Mouse (Mus musculus) adrenal gland, postnatal 4 days (tissue): ENCODE results near the gene Narf. TPM values are rescaled to one million over a fixed set of nuclear protein-coding genes. Genes with fewer than 3 reads are reported as not detected.
A peak's percentile ranks its signal among the peaks of the same experiment; 100 is the strongest.

ENCODE experiments used
- DNase-seq, 2 experiments: peaks; one replicate each; pipeline ENCODE4 v3.0.0; 2021 to 2022; ENCODE audit warnings: low spot score in 2 of 2, mixed read lengths in 2 of 2
- total RNA-seq, 2 experiments: library from RNA; stranded (reverse); gene quantifications; 2 replicates each; pipeline ENCODE4 v1.2.3; 2021

Gene Narf
- total RNA-seq, 2 experiments from 2014 or later = 28.4 to 36.2 TPM

DNA sequence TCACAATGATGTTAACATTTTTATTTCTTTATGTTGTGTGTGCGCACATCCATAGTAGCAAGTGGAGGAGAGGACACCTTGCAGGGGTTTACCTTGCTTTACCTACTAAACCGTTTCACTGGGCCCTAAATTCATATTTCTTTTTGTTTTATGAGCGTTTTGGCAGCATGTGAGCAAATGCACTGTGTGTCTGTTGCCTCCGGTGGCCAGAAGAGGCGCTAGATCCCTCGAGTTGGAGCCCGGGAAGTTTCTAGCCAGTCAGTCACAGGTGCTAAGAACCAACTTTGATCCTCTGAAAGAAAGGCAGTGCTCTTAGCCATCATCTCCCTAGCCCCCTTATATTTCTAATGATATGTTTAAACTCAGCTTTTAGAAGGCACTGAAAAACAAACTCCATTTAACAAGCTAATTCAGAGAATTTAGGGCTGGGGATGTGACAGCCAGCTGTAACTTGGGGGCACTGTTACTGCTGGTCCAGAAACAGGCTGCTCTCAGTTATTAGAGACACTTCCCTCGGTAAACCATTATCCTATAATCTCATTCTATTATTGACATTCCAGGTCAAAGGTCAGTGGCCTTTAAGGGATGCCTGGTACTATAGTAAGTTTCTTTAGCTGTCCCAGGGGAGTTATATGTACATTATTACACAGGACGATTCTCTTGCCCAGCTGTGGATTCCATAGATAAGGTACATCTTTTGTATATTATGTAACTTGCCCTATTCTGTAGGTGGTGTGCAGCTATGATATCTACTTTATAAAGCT, 1.4 kb upstream of the Narf start:
- DNase-seq = no peak

DNA sequence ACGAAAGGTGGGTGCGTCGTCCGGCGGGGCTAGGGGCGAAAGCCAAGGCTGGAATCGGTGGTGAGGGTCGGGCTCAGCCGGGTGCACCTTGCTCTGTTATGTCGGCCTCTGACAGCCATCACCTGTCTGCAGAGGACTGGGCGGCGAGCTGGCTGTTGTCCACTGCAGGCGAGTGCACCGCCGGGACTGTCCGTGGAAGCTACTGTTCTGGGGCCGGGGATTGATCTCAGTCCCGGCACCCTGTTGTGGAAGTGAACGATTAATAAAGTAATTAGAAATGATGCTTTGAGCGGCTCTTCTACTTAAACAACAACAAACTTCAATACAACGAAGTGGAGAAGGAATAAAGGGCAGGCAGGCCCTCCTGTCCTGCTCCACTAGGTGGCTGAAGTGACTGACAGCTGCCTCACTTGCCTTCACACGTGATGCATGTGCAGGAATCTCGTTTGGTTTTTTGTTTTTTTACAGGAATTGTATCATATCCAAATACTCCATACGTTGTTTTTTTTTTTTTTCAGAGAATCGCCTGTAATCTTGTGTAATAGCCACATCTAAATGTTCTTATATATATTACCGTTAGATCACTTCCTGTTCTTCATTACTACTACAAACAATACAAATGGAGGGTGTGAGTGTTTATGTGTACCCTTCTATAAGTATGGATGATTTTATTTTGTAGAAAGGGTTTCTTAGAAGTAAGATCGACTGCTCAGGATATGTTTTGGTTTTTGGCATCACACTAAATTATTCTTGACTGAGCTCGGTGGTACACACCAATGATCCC, 484 bp downstream of the Narf start:
- no peak for DNase-seq

DNA sequence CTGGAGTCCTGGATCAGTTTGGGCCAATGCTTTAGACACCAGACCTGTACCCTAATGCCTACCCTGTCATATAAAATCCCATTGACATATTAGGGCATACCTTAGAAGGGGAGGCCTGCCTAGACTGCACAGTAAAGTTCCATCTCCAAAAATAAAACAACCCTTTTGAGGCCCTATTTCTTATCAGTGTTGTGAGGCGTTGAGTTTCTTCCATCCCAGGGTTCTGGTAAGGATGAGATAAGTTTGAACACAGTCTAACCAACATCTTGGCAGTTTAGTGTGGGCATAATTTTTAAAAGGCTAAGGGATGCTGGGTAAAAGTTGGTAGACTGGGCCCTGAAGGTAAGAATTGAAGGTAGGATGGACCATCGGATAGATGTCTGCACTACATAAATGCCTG, 2.6 kb downstream of the Narf start:
- no peak for DNase-seq

DNA sequence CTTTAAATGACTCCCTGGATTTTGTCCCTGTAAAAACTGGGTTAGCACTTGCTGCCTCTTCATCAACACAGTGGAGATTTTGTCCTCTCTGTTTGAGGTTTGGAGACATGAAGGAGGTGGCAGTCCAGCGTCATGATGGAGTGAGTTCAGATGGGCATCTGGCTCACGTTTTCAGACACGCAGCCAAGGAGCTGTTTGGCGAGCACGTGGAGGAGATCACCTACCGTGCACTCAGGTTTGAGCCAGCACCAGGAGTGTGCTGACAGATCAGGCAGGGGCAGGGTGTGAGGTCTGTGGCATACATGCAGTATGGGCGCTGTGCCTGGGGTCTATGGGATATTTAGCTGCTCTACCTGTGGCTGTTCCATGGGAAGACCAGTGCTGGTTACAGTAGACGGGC, 13.1 kb downstream of the Narf start:
- no peak for DNase-seq

DNA sequence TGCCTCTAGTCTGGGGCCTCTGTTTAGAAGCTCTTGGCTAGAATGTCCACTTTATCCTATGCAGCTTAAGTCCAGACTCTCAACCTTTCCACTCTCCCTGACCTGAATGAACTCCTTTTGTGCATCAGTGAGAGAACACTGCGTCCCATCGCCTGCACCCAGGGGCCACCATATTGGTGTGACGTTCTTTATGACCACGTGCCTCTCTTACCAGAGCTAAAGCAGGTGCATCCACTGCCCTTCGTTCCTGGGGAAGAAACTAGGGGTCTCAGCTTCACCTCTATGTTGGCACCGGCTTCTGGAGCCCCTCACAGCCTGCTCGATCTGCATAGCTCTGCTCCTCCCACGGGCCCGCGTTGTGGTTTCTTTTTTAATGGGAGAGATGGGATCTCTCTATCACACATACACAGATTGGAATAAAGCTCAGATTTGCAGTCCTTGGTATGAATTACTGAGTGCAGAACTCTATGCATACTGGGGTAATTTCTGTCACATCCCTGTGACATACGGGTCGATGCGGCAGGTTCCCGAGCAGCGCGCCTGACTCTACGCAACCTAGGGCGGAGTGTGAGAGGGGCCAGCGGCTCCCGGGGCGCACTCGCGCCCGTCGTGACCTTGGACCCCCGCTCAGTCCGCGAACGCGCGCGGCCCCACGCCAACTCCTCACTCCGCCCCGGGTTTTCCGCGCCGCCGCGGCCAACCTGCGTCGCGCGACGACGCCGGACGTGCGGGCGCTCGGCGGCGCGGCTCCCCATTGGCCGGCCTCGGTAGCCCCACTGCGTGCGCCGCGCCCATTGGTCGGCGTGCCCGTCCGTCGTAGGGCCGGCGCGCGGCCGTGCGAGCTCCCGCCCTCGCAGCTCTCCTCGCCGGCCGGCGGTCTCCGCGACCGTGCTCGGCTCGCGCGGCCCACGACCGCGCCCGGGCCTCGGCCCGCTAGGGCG, 22.4 kb downstream of the Narf start, which contains the start of gene Foxk2:
Gene Foxk2 (plus strand): TSS at position 831 of the 941 bp plus-strand sequence.
- peak; percentile 71 to 81 for DNase-seq

DNA sequence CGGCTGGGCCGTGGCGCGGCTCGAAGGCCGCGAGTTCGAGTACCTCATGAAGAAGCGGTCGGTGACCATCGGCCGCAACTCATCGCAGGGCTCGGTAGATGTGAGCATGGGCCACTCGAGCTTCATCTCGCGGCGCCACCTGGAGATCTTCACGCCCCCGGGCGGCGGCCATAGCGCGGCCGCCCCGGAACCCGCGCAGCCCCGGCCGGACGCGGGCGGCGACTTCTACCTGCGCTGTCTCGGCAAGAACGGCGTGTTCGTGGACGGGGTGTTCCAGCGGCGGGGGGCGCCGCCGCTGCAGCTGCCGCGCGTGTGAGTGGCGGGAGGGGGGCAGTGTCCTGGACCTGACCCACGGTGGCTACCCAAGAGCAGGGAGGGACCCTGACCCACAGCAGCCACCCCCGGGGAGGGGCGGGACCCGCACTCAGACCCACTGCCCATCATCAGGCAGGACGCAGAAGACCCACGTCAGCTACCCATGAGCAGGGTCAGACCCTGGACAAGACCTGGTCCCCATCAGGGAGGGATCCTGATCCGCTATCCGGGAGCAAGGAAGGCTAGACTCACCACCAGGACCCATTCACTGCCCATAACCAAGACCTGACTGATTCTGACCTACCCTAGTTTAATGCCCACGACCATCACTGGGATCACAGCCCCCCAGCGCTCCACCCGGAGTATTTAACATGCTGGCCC, 23.3 kb downstream of the Narf start:
- DNase-seq = peak; percentile 10 to 15

DNA sequence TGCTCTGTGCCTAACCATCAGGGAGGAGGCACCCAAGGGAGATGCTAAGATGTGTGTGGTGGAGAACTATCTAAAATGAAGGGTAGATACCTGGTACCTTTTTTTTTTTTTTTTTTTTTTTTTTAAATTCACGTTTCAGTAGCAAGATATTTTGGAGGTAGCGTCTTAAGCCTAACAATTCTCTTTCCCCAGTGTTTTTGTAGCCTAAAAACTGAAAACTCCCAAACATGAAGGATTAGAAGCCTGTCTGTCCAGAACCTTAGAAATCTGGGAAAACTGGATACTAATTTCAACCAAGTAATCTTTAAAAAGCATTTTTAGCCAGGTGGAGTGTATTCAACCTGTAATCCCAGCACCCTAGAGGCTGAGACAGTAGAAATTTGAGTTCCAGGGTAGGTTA, 24.0 kb downstream of the Narf start:
- DNase-seq = no peak

DNA sequence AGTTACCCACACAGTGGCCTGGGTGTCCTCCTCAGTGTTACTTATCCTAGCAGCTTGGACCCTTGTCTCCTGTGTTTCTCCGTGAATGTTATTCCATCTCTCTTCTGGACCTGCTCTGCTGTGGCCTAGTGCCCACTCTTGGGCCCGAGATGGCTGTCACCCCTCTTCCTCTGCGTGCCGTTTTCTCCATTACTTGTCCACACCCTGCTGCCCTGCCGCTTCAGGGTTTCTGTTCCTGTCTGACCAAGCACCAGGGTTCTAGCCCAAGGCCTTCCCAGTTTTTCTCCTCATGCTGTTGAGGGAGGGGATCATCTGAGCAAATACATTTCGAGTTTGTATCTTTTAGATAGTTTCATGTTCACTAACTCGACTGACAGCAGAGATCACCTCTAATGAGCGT, 40.5 kb downstream of the Narf start:
- no peak for DNase-seq

DNA sequence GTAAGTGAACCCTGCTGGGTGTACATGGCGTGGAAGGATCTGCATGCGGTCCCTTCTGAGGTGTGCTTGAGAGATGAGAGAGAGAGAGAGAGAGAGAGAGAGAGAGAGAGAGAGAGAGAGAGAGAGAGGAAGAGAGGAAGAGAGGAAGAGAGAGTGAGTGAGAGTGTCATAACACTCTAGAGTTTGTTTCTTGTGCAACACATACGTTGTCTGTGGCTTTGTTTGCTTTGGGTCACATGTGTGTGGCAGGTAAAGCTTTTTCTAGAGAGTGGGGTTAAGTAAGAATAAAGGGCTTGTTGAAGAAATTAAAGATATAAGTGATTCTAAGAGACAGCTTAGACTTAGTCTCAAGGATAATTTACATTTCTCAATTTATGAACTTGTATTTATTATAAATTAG, 41.0 kb downstream of the Narf start:
- DNase-seq = no peak

DNA sequence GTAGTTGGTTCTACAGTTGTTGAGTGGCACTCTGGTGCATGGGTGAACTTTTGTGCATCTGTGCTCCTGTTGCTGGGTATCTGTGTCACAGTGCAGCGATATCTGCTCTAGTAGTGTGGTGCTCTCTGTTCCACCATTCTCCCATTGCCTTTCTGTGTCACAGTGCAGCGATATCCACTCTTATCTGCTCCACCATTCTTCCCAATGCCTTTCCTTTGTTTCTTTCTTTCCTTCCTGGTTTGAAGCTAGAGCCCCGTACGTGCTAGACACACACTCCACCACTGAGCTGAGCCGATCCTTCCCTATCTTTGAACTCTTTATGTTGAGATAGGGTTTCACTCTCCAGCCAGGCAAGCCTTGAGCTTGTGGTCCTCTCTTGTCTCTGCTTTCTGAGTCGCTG, 45.9 kb downstream of the Narf start:
- no peak for DNase-seq

DNA sequence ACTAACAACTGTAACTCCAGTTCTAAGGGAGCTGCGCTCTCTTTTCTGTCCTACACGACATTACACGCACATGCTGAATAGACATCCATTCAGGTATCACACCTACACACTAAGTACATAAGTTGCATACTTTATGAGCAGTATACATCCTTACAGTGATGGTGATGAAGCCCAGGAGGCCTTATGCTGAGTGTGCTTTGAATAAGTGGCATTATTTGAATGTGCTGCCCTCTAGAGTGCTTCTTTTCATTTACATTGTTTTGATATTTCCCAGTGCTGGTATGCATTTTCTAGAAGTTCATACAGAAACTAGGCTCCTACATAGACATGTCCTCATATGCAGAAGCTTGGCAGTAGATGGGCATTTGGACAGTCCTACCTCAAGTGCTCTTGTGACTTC, 52.8 kb downstream of the Narf start:
- DNase-seq = no peak

DNA sequence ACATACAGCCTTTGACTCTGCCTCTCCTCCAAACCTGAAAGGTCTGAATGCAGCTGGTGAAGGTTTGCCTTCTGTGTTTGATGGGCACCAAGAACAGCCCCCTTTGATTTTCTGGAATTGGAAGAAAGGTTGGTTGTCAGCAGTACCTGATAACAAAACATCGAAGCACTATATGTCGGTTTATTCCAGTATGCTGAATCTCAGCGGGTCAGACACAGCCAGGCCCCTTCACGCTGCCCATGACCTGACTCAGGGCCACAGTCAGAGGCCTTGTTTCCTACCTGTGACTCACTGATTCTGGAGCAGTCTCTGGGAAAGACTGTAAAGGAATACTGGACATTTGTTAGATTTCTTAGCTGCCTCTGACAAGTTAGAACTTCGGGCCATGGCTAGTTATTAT, 57.7 kb downstream of the Narf start:
- no peak for DNase-seq

DNA sequence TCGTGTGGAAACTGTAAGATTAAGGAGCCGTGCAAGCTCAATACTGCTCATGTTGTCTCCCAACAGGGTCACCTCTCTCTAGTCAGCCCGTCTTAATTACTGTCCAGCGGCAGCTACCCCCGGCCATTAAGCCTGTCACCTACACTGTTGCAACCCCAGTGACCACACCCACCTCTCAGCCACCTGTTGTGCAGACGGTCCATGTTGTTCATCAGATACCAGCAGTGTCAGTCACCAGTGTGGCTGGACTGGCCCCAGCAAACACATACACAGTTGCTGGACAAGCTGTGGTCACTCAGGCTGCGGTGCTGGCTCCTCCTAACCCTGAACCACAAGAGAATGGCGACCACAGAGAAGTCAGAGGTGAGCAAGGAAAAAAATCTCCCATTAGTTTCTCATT, 61.4 kb downstream of the Narf start:
- no peak for DNase-seq

DNA sequence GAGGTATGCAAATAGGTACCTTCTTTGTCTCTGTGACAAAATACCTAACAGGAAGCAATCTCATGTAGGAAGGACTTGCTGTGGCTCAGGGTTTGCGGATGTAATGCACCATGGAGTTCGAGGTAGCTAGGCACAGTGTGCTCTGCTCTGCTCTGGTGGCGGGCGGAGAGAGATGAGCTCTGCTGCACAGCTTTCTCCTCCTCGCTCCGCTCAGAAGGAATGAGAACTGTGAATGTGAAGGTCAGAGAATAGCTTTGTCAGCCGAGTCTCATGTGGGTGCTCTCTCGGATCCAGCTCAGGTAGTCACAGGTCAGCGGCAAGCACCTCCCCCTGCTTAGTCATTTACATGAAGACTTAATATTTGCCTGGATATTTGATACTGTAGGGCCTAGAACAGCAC, 63.2 kb downstream of the Narf start:
- no peak for DNase-seq

DNA sequence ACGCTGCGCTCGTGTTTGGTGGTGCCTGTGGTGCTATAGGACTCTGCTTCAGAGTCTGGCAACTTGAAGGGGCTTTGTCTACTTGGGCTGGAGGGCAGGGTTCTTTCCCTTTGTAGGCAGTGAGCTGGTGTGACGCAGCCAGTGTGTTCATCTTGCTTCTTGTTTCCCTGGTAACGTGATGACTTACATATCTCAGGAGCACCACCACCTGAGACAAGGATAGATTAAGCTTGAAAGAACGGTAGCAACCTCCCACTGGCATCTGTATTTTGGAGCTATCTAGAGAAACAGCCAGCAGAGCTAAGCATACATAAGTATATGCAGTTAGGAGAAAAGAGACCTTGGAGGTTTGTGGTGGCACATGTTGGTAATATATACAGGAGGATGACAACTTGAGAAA, 68.3 kb downstream of the Narf start:
- DNase-seq = no peak

Other genes starting within 250 kb of the Narf start
- 100 to 1,000 TPM; 165 to 166 TPM for gene Csnk1d, start 245.9 kb upstream of the Narf start, total RNA-seq
- gene Cd7, start 197.8 kb upstream of the Narf start, total RNA-seq = under 1 TPM; 0.42 to 0.54 TPM
- under 1 TPM; 0.48 TPM for gene Sectm1b, start 173.7 kb upstream of the Narf start, total RNA-seq
- under 1 TPM in 1 of 2 experiments, not detected in 1; 0.22 TPM for gene Sectm1a, start 156.0 kb upstream of the Narf start, total RNA-seq
- gene Tex19.2, start 118.6 kb upstream of the Narf start, total RNA-seq = not detected
- not detected for gene Tex19.1, start 91.1 kb upstream of the Narf start, total RNA-seq
- gene Uts2r, start 77.0 kb upstream of the Narf start, total RNA-seq = not detected
- gene Hexdc, start 32.8 kb upstream of the Narf start, total RNA-seq = 10 to 100 TPM; 21.9 to 22.5 TPM
- 10 to 100 TPM; 23.6 to 26.0 TPM for gene Ogfod3, start 32.5 kb upstream of the Narf start, total RNA-seq
- gene Cybc1, start 7.9 kb upstream of the Narf start, total RNA-seq = 10 to 100 TPM; 27.6 to 28.3 TPM
- 10 to 100 TPM; 32.7 to 36.7 TPM for gene Foxk2, start 22.7 kb downstream of the Narf start, total RNA-seq
- 10 to 100 TPM; 65.1 to 71.0 TPM for gene Wdr45b, start 117.2 kb downstream of the Narf start, total RNA-seq
- 1 to 10 TPM; 5.5 to 7.7 TPM for gene Rab40b, start 151.0 kb downstream of the Narf start, total RNA-seq
- gene Fn3krp, start 184.1 kb downstream of the Narf start, total RNA-seq = 10 to 100 TPM; 14.8 to 16.1 TPM
- gene Fn3k, start 197.7 kb downstream of the Narf start, total RNA-seq = 1 to 10 TPM; 5.3 to 5.4 TPM
- gene Tbcd, start 214.7 kb downstream of the Narf start, total RNA-seq = 10 to 100 TPM; 45.0 to 46.3 TPM